Mouse (Mus musculus): ENCODE data around the gene Sez6l2. TPM values are rescaled to one million over a fixed set of nuclear protein-coding genes. Genes with fewer than 3 reads are reported as not detected.

Gene Sez6l2
- polyA plus RNA-seq, 1 experiment from 2014 or later = 6.7 TPM

- Histone ChIP-seq H3K27ac (ENCODE audit: low read depth, low read length) (no peak overlapping the region), H3K9me3 (ENCODE audit: control insufficient read depth, low read length) (no peaks in the 10 kb centered on the region), H3K36me3 (ENCODE audit: control insufficient read depth, insufficient read depth, low read length) (no peaks in the 10 kb centered on the region; the same call in 1 of the 2 replicates), H3K9ac (ENCODE audit: low read length) (no peak overlapping the region), H3K4me3 (ENCODE audit: low read depth, low read length) (no peak overlapping the region), H3K4me1 (replicated peaks; ENCODE audit: control insufficient read depth, insufficient read depth, low read length) (peaks cover 4% of the 10 kb centered on the region; the same call in 1 of the 2 replicates), H3K4me2 (ENCODE audit: low read depth, low read length, severe bottlenecking) (no peak overlapping the region), H3K27me3 (ENCODE audit: control insufficient read depth, insufficient read depth, low read length) (no peaks in the 10 kb centered on the region)
- 80% methylated on average over 2 of the region's 2 CpGs for WGBS
- DNase-seq (ENCODE audit: low spot score) (no peak), ATAC-seq (replicated peaks; ENCODE audit: low FRiP score) (no peak)
Observed at GRCm38 (mm10) chr7:126981601-126982000, 31.2 kb downstream of the Sez6l2 start.

GRCm38 (mm10) chr7:126982054-126982453 lies 31.7 kb downstream of the Sez6l2 start:
- H3K9me3 ChIP-seq (ENCODE audit: control insufficient read depth, low read length) = no peaks in the 10 kb centered on the region
- no peak for DNase-seq (ENCODE audit: low spot score)
- H3K27me3 ChIP-seq (ENCODE audit: control insufficient read depth, insufficient read depth, low read length) = no peaks in the 10 kb centered on the region
- H3K4me1 ChIP-seq (replicated peaks; ENCODE audit: control insufficient read depth, insufficient read depth, low read length) = peaks cover 3% of the 10 kb centered on the region; the same call in 1 of the 2 replicates
- no peak for ATAC-seq (replicated peaks; ENCODE audit: low FRiP score)
- H3K4me3 ChIP-seq (ENCODE audit: low read depth, low read length) = no peak overlapping the region
- no peak overlapping the region for H3K27ac ChIP-seq (ENCODE audit: low read depth, low read length)
- WGBS = 86% methylated on average over 4 of the region's 4 CpGs
- no peak overlapping the region for H3K4me2 ChIP-seq (ENCODE audit: low read depth, low read length, severe bottlenecking)
- no peaks in the 10 kb centered on the region; the same call in 1 of the 2 replicates for H3K36me3 ChIP-seq (ENCODE audit: control insufficient read depth, insufficient read depth, low read length)
- H3K9ac ChIP-seq (ENCODE audit: low read length) = no peak overlapping the region

DNA sequence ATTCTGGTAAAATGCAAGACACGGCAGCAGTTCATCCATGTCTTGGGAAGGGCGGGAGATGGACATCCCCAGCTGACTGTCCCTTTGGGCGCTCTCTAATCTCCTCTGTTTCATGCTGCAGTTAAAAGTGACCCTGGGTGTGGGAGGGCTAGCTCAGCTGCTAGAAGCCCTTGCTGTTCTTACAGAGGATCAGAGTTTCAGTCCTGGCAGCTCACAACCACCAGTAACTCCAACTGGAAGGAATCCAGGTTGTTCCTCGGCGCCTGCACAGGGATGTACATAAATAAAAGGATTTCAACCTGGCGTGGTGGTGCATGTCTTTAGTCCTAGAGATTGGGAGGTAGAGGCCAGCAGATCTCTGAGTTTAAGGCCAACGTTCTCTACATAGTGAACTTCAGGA lies 32.8 kb downstream of the Sez6l2 start:
- ATAC-seq (replicated peaks; ENCODE audit: low FRiP score) (no peak), DNase-seq (ENCODE audit: low spot score) (no peak)
- Histone ChIP-seq H3K36me3 (ENCODE audit: control insufficient read depth, insufficient read depth, low read length) (no peaks in the 10 kb centered on the region; the same call in 1 of the 2 replicates), H3K9me3 (ENCODE audit: control insufficient read depth, low read length) (no peaks in the 10 kb centered on the region), H3K27ac (ENCODE audit: low read depth, low read length) (no peak overlapping the region), H3K4me2 (ENCODE audit: low read depth, low read length, severe bottlenecking) (no peak overlapping the region), H3K9ac (ENCODE audit: low read length) (no peak overlapping the region), H3K4me1 (replicated peaks; ENCODE audit: control insufficient read depth, insufficient read depth, low read length) (no peaks in the 10 kb centered on the region), H3K4me3 (ENCODE audit: low read depth, low read length) (no peak overlapping the region), H3K27me3 (ENCODE audit: control insufficient read depth, insufficient read depth, low read length) (no peaks in the 10 kb centered on the region)
- 89% methylated on average over 7 of the region's 7 CpGs for WGBS

GRCm38 (mm10) chr7:126984667-126985444 lies 34.5 kb downstream of the Sez6l2 start:
- Histone ChIP-seq H3K4me1 (replicated peaks; ENCODE audit: control insufficient read depth, insufficient read depth, low read length) (no peaks in the 10 kb centered on the region), H3K36me3 (ENCODE audit: control insufficient read depth, insufficient read depth, low read length) (no peaks in the 10 kb centered on the region; the same call in 1 of the 2 replicates), H3K4me2 (ENCODE audit: low read depth, low read length, severe bottlenecking) (no peak overlapping the region), H3K9me3 (ENCODE audit: control insufficient read depth, low read length) (no peaks in the 10 kb centered on the region), H3K27me3 (ENCODE audit: control insufficient read depth, insufficient read depth, low read length) (no peaks in the 10 kb centered on the region), H3K9ac (ENCODE audit: low read length) (no peak overlapping the region), H3K27ac (ENCODE audit: low read depth, low read length) (no peak overlapping the region), H3K4me3 (ENCODE audit: low read depth, low read length) (no peak overlapping the region)
- DNase-seq (ENCODE audit: low spot score) (no peak), ATAC-seq (replicated peaks; ENCODE audit: low FRiP score) (no peak)
- WGBS = 72% methylated on average over 10 of the region's 10 CpGs

DNA sequence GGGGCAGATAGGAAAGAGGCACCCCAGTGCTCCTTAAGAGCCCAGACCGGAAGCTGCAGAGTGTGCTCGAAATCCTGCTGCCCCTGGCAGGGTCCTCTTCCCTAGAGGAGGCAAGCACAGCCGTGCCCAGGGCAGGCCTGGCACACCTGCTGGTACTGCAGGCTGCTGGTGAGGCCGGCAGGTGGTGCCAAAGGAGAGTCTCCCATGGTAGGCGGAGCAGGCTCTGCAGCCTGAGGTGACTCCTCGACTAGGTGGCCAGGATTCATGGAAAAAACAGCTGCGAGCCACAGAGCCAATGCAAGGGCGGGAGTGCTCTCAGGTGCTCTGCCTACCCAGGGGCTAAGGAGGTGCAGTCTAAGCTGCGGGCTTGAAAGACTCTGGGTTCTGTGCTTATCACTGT lies 36.0 kb downstream of the Sez6l2 start:
- Histone ChIP-seq H3K27me3 (ENCODE audit: control insufficient read depth, insufficient read depth, low read length) (no peaks in the 10 kb centered on the region), H3K4me3 (ENCODE audit: low read depth, low read length) (no peak overlapping the region), H3K4me1 (replicated peaks; ENCODE audit: control insufficient read depth, insufficient read depth, low read length) (no peaks in the 10 kb centered on the region), H3K36me3 (ENCODE audit: control insufficient read depth, insufficient read depth, low read length) (no peaks in the 10 kb centered on the region), H3K9ac (ENCODE audit: low read length) (no peak overlapping the region), H3K9me3 (ENCODE audit: control insufficient read depth, low read length) (no peaks in the 10 kb centered on the region), H3K4me2 (ENCODE audit: low read depth, low read length, severe bottlenecking) (no peak overlapping the region), H3K27ac (ENCODE audit: low read depth, low read length) (no peak overlapping the region)
- WGBS = 47% methylated on average over 9 of the region's 9 CpGs
- DNase-seq (ENCODE audit: low spot score) = no peak
- ATAC-seq (replicated peaks; ENCODE audit: low FRiP score) = no peak

DNA sequence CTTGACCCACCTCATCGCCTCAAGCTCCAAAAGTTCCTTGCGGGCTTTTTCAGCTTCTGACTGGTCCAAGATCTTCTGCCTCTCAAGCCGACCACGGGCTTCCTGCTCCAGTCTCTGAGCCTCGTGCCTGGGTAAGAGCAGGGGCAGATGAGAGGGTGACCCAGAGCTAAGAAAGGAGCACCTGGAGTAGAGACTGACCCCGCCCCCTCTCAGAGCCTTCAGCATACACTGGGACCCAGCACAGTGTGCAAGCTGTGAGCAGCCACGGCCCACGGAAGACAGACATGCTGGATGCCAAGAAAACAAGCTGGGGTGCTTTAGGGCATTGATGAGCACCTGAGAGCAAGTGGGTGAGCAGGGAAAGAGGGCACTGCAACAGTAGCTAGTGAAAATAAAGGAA lies 38.5 kb downstream of the Sez6l2 start:
- H3K4me3 ChIP-seq (ENCODE audit: low read depth, low read length) = no peak overlapping the region
- H3K9me3 ChIP-seq (ENCODE audit: control insufficient read depth, low read length) = no peaks in the 10 kb centered on the region
- no peaks in the 10 kb centered on the region for H3K36me3 ChIP-seq (ENCODE audit: control insufficient read depth, insufficient read depth, low read length)
- H3K4me1 ChIP-seq (replicated peaks; ENCODE audit: control insufficient read depth, insufficient read depth, low read length) = no peaks in the 10 kb centered on the region
- H3K4me2 ChIP-seq (ENCODE audit: low read depth, low read length, severe bottlenecking) = no peak overlapping the region
- DNase-seq (ENCODE audit: low spot score) (no peak), ATAC-seq (replicated peaks; ENCODE audit: low FRiP score) (no peak)
- WGBS = 68% methylated on average over 8 of the region's 8 CpGs
- H3K27me3 ChIP-seq (ENCODE audit: control insufficient read depth, insufficient read depth, low read length) = no peaks in the 10 kb centered on the region
- no peak overlapping the region for H3K27ac ChIP-seq (ENCODE audit: low read depth, low read length)
- H3K9ac ChIP-seq (ENCODE audit: low read length) = no peak overlapping the region

DNA sequence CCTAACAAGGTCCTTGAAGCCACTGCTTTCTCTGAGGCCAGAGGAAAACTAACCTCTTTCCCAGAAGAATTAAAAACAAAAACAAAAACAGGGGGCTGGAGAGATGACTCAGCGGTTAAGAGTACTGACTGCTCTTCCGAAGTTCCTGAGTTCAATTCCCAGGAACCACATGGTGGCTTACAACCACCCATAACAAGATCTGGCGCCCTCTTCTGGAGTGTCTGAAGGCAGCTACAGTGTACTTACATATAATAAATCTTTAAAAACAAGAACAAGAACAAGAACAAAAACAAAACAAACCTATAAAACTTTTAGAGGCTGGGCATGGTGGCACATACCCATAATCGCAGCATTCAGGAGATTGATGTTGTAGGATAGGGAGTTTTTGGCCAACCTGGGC lies 46.1 kb downstream of the Sez6l2 start:
- Histone ChIP-seq H3K36me3 (ENCODE audit: control insufficient read depth, insufficient read depth, low read length) (no peaks in the 10 kb centered on the region), H3K4me3 (ENCODE audit: low read depth, low read length) (no peak overlapping the region), H3K4me2 (ENCODE audit: low read depth, low read length, severe bottlenecking) (no peak overlapping the region), H3K27ac (ENCODE audit: low read depth, low read length) (no peak overlapping the region), H3K9ac (ENCODE audit: low read length) (no peak overlapping the region), H3K9me3 (ENCODE audit: control insufficient read depth, low read length) (no peaks in the 10 kb centered on the region), H3K27me3 (ENCODE audit: control insufficient read depth, insufficient read depth, low read length) (no peaks in the 10 kb centered on the region), H3K4me1 (replicated peaks; ENCODE audit: control insufficient read depth, insufficient read depth, low read length) (no peaks in the 10 kb centered on the region)
- ATAC-seq (replicated peaks; ENCODE audit: low FRiP score) (no peak), DNase-seq (ENCODE audit: low spot score) (no peak)
- WGBS = 86% methylated on average over 4 of the region's 4 CpGs

- Histone ChIP-seq H3K27me3 (ENCODE audit: control insufficient read depth, insufficient read depth, low read length) (no peaks in the 10 kb centered on the region), H3K9me3 (ENCODE audit: control insufficient read depth, low read length) (no peaks in the 10 kb centered on the region), H3K27ac (ENCODE audit: low read depth, low read length) (no peak overlapping the region), H3K4me3 (ENCODE audit: low read depth, low read length) (no peak overlapping the region), H3K36me3 (ENCODE audit: control insufficient read depth, insufficient read depth, low read length) (no peaks in the 10 kb centered on the region), H3K4me1 (replicated peaks; ENCODE audit: control insufficient read depth, insufficient read depth, low read length) (no peaks in the 10 kb centered on the region), H3K4me2 (ENCODE audit: low read depth, low read length, severe bottlenecking) (no peak overlapping the region), H3K9ac (ENCODE audit: low read length) (no peak overlapping the region)
- DNase-seq (ENCODE audit: low spot score) = no peak
- 87% methylated on average over 10 of the region's 10 CpGs for WGBS
- no peak for ATAC-seq (replicated peaks; ENCODE audit: low FRiP score)
Observed at GRCm38 (mm10) chr7:126999568-126999967, 49.2 kb downstream of the Sez6l2 start.

GRCm38 (mm10) chr7:127003620-127004019 lies 53.3 kb downstream of the Sez6l2 start:
- H3K36me3 ChIP-seq (ENCODE audit: control insufficient read depth, insufficient read depth, low read length) = no peaks in the 10 kb centered on the region
- H3K9ac ChIP-seq (ENCODE audit: low read length) = no peak overlapping the region
- H3K27me3 ChIP-seq (ENCODE audit: control insufficient read depth, insufficient read depth, low read length) = no peaks in the 10 kb centered on the region
- no peak overlapping the region for H3K4me3 ChIP-seq (ENCODE audit: low read depth, low read length)
- DNase-seq (ENCODE audit: low spot score) (no peak), ATAC-seq (replicated peaks; ENCODE audit: low FRiP score) (no peak)
- no peaks in the 10 kb centered on the region for H3K9me3 ChIP-seq (ENCODE audit: control insufficient read depth, low read length)
- WGBS = 91% methylated on average over 5 of the region's 5 CpGs
- no peaks in the 10 kb centered on the region for H3K4me1 ChIP-seq (replicated peaks; ENCODE audit: control insufficient read depth, insufficient read depth, low read length)
- H3K4me2 ChIP-seq (ENCODE audit: low read depth, low read length, severe bottlenecking) = no peak overlapping the region
- H3K27ac ChIP-seq (ENCODE audit: low read depth, low read length) = no peak overlapping the region

Data from forebrain, embryonic 11.5 days (tissue).